Mouse (Mus musculus) G1E-ER4 (cell line): ENCODE results near the gene Csgalnact2. TPM values are rescaled to one million over a fixed set of nuclear protein-coding genes. Genes with fewer than 3 reads are reported as not detected.

Experiments used
- GATA1 ChIP-seq: IDR thresholded peaks from one replicate; pipeline ENCODE4 v1.8.0; 2012; ENCODE audit warnings: low read length, inconsistent platforms
- polyA plus RNA-seq: library from polyadenylated mRNA; stranded (reverse); fragments of >175 nt; gene quantifications from 2 replicates; pipeline ENCODE4 v1.2.3, GENCODE M21; 2012

Csgalnact2 gene
- polyA plus RNA-seq, 1 experiment, result 5.2 TPM

- TF ChIP-seq GATA1, result no peak
Measured at GRCm38 (mm10) chr6:118070321-118071012, 68.5 kb downstream of the Csgalnact2 start.

- no peak for TF ChIP-seq GATA1
Measured at GRCm38 (mm10) chr6:118067720-118068119, 71.2 kb downstream of the Csgalnact2 start.

- no peak for TF ChIP-seq GATA1
Measured at GRCm38 (mm10) chr6:118066199-118067081, 72.5 kb downstream of the Csgalnact2 start.

DNA sequence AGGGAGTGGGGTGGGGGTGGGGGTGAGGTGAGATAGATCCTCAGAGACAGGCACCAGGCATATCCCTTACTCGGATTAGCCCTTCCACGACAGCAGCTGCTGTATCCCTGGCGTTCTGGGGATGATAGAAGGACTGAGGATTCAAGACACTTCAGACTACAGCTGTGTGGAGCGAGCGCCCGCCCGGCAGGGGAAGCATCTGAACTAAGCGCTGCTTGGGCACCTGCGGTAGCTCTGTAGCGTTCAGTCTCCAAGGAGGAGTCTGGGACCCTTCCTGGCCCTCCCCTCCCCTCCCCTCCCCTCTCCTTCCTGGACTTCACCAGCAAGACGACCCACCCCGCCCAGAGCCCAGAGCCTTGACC lies 73.1 kb downstream of the Csgalnact2 start:
- no peak for TF ChIP-seq GATA1

- no peak for TF ChIP-seq GATA1
Measured at GRCm38 (mm10) chr6:118064968-118065530, 73.9 kb downstream of the Csgalnact2 start.

DNA sequence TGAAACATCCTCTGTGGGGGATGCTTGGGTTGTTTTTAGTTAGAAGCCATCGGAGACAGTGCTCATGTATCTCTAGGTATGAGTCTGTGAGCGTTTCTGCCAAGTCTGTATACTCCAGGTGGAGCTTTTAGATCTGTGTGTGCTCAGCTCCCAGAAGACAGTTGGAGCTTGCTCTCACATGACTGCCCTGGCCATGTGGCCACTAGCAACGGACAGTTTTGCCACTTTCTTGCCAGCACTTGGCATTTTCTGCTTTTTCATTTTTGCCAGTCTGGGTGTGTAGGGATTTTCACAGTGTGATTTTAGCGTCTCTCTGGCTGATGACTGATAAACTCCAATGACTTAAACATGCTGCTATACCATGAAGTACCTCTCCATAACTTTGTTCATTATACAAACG lies 75.7 kb downstream of the Csgalnact2 start:
- TF ChIP-seq GATA1, result no peak

- TF ChIP-seq GATA1, result no peak
Measured at GRCm38 (mm10) chr6:118061266-118061665, 77.7 kb downstream of the Csgalnact2 start.

Other genes starting within 250 kb of the Csgalnact2 start
- 194 and 244 TPM in 2 replicates for gene Hnrnpf, start 238.8 kb downstream of the Csgalnact2 start, polyA plus RNA-seq
- not detected in 2 replicates for gene Fxyd4, start 201.4 kb downstream of the Csgalnact2 start, polyA plus RNA-seq
- gene Rasgef1a, start 127.7 kb downstream of the Csgalnact2 start, polyA plus RNA-seq, result not detected in 2 replicates
- not detected in 2 replicates for gene Ret, start 58.6 kb upstream of the Csgalnact2 start, polyA plus RNA-seq